Mouse (Mus musculus): ENCODE data around the gene Hoxb6. TPM values are rescaled to one million over a fixed set of nuclear protein-coding genes. Genes with fewer than 3 reads are reported as not detected.

Hoxb6 gene
- polyA plus RNA-seq, 1 experiment from 2014 or later, result 0.08 TPM

DNA sequence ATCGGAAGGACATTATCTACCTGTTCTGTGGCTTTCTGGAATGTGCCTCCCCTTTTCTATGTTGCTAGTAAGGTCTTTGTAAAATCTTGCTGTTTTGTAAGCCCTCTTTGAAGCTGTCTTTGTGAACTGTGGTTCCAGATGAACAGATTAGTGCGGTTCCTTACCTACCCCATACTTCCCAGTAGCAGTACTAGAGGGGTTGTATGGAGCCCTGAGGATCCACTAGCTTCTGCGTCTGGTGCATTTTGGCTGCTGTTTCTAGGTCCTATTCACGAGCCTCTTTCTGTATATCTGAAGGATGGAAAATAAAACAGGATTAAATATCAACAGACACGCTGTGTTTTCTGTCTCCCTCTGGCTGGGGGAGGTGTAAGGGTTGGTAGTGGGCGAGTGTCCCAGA is 2.4 kb upstream of the Hoxb6 start:
- H3K4me1 ChIP-seq (ENCODE audit: control insufficient read depth, low read depth, low read length), result no peaks in the 10 kb centered on the region
- peaks cover 99% of the 10 kb centered on the region for H3K27me3 ChIP-seq (ENCODE audit: control insufficient read depth, insufficient read depth, low read depth, low read length)
- WGBS (ENCODE audit: insufficient replicate concordance), result 35% methylated on average over 6 of the region's 6 CpGs

DNA sequence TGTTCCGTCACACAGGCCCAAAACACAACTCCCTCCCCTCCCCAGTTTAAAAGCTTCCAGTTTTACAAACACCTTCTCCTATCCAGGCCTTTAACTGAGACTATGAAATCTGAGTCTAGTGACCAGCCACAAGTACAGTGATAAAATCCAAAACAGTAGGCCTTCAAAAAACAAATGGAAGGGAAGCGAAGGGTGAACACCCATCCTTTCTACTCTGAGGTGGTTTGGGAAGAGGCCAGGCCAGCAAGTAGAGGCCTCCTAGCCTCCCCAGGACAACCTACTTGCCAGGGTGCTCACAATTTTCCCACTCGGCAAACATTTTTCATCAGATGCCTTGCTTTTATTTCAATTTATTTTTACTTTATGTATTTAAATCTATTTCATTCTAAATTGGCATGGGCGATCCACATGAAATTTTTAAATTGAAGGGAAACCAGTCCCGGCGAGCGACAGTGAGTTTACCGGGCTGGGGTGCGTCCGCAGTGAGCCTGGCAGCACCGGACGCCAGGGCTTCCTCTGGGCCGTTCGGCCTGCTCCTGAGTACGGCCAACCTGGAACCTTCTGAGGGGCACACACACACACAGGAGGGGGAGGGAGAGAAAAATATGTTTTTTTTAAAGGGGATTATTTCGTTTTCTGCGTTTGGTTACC is 1.4 kb upstream of the Hoxb6 start:
- Histone ChIP-seq H3K9me3 (replicated peaks; ENCODE audit: control insufficient read depth, low read length) (no peaks in the 10 kb centered on the region), H3K27ac (ENCODE audit: low read length) (no peak overlapping the region), H3K36me3 (ENCODE audit: control insufficient read depth, insufficient read depth) (no peaks in the 10 kb centered on the region), H3K4me3 (ENCODE audit: low read depth, low read length) (no peak overlapping the region), H3K4me2 (ENCODE audit: low read depth, low read length) (no peak overlapping the region), H3K9ac (ENCODE audit: low read depth, low read length) (no peak overlapping the region), H3K27me3 (ENCODE audit: control insufficient read depth, insufficient read depth, low read depth, low read length) (peaks cover 99% of the 10 kb centered on the region), H3K4me1 (ENCODE audit: control insufficient read depth, low read depth, low read length) (no peaks in the 10 kb centered on the region)
- 31% methylated on average over 17 of the region's 17 CpGs for WGBS (ENCODE audit: insufficient replicate concordance)
- no peak for ATAC-seq (ENCODE audit: low read depth)

More for the DNA sequence above, 2.4 kb upstream of the Hoxb6 start:
- H3K27ac ChIP-seq (ENCODE audit: low read length), result no peak overlapping the region
- no peaks in the 10 kb centered on the region for H3K9me3 ChIP-seq (replicated peaks; ENCODE audit: control insufficient read depth, low read length)
- no peak overlapping the region for H3K4me3 ChIP-seq (ENCODE audit: low read depth, low read length)
- no peak for ATAC-seq (ENCODE audit: low read depth)
- no peak overlapping the region for H3K4me2 ChIP-seq (ENCODE audit: low read depth, low read length)
- no peak overlapping the region for H3K9ac ChIP-seq (ENCODE audit: low read depth, low read length)
- no peaks in the 10 kb centered on the region for H3K36me3 ChIP-seq (ENCODE audit: control insufficient read depth, insufficient read depth)

DNA sequence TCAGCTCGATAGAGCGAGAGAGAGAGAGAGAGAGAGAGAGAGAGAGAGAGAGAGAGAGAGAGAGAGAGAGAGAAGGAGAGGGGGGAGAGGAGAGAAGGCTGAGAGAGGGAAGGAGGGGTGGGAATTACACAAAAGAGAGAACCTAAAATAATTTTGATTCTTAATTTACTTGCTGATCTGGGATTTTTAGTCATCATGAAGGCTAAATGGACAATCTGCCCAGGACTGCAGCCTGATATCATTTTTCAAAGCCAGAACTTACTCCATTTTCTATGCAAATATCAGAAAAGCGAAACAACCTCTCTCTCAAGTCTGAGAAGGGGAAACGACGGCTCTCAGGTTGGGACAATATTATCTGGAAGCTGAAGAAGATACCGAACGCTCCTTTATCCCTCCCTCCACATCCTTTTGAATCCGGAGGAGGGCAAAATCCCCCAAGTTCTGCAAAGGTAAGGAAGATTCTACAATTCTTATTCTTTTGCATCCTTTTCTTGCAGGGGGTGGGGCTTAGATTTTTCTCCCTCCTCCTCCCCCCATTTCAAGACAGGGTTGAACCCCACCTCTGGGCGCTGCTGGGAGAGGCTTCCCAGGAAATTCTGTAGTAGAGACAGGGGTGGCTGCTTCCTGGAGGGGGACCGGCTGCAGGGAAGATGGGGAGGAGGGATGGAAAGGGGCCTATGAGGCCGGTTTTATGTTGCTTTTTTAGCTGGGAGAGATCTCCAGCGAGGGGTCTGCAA is 457 bp downstream of the Hoxb6 start:
- H3K9me3 ChIP-seq (replicated peaks; ENCODE audit: control insufficient read depth, low read length), result no peaks in the 10 kb centered on the region
- H3K36me3 ChIP-seq (ENCODE audit: control insufficient read depth, insufficient read depth), result no peaks in the 10 kb centered on the region
- no peak overlapping the region for H3K27ac ChIP-seq (ENCODE audit: low read length)
- no peak overlapping the region for H3K9ac ChIP-seq (ENCODE audit: low read depth, low read length)
- ATAC-seq (ENCODE audit: low read depth), result no peak
- H3K4me1 ChIP-seq (ENCODE audit: control insufficient read depth, low read depth, low read length), result no peaks in the 10 kb centered on the region
- H3K4me3 ChIP-seq (ENCODE audit: low read depth, low read length), result no peak overlapping the region
- peaks cover 99% of the 10 kb centered on the region for H3K27me3 ChIP-seq (ENCODE audit: control insufficient read depth, insufficient read depth, low read depth, low read length)
- under 1% methylated on average over 12 of the region's 12 CpGs for WGBS (ENCODE audit: insufficient replicate concordance)
- no peak overlapping the region for H3K4me2 ChIP-seq (ENCODE audit: low read depth, low read length)

DNA sequence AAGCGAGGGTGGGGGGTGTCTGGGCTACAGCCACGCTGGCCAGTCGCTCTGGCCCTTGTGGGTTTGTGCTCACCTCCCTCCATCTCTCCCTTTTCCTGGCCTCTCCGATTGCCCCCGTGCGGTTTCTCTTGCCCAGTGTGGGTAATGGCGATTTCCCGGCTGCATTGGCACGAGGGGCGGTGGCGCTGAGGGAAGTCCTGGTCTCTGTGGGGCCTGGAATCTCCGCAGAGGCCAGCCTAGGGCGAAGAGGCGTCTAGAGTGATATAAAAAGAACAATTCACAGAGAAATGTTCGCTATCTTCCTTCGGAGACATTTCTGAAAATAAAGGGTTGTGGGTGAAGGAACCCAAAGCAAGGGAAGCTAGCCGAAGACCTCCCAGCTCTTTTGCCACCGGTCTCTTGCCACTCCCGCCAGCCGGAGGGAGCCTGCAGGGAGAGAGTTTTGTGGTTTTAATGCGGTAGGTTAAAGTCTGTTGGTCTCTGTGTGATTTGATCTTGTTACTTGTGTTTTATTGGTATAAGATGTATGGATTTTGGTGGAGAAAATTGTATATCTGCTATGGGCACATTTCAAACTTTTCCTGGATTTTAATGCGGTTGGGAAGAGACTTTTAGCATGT is 1.1 kb downstream of the Hoxb6 start:
- Histone ChIP-seq H3K4me3 (ENCODE audit: low read depth, low read length) (no peak overlapping the region), H3K27ac (ENCODE audit: low read length) (no peak overlapping the region), H3K9ac (ENCODE audit: low read depth, low read length) (no peak overlapping the region), H3K27me3 (ENCODE audit: control insufficient read depth, insufficient read depth, low read depth, low read length) (peaks cover 99% of the 10 kb centered on the region), H3K36me3 (ENCODE audit: control insufficient read depth, insufficient read depth) (no peaks in the 10 kb centered on the region), H3K4me2 (ENCODE audit: low read depth, low read length) (no peak overlapping the region), H3K9me3 (replicated peaks; ENCODE audit: control insufficient read depth, low read length) (no peaks in the 10 kb centered on the region), H3K4me1 (ENCODE audit: control insufficient read depth, low read depth, low read length) (no peaks in the 10 kb centered on the region)
- ATAC-seq (ENCODE audit: low read depth), result no peak
- 1% methylated on average over 22 of the region's 22 CpGs for WGBS (ENCODE audit: insufficient replicate concordance)

DNA sequence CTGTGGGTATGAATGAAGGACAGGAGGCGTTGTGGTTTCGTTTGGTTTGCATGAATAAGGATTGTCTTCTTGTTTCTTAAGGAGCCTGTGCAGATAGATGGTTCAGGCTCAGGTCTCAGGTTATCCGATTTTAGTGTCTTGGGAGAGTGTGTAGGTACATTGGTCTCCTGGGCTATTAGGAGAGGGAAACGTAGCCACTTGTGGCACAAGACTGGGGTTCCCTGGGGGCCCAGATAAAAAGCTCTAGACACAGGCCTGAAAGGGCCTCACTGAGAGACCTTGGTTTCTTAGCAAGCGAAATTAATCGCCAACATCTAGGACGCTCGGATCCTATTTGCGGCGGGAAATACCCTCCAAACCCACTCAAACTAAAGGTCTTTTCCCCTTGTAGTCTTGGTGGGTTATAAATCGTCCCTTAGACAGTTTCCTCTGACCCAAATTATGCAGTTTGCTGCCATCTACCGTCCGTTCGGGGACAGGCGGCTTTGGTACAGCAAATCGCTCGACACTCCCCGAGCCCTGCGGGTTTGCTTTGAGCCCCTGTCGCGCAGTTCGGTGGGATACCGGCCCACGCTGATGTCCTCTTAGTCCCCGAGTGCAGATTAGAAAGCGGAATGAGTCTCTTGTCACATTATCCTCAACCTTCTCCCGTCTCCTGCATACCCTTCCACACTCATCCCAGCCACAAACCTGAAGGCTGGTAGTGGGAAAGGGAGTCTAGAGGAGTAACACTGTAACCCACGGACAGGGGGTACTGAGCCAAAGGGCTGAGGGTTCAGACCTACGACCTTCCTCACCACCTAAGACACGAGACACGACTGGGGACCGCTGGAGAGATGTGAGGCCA is 2.2 kb downstream of the Hoxb6 start:
- peaks cover 99% of the 10 kb centered on the region for H3K27me3 ChIP-seq (ENCODE audit: control insufficient read depth, insufficient read depth, low read depth, low read length)
- no peaks in the 10 kb centered on the region for H3K4me1 ChIP-seq (ENCODE audit: control insufficient read depth, low read depth, low read length)
- H3K9me3 ChIP-seq (replicated peaks; ENCODE audit: control insufficient read depth, low read length), result no peaks in the 10 kb centered on the region
- ATAC-seq (ENCODE audit: low read depth), result no peak
- no peak overlapping the region for H3K4me2 ChIP-seq (ENCODE audit: low read depth, low read length)
- H3K4me3 ChIP-seq (ENCODE audit: low read depth, low read length), result no peak overlapping the region
- H3K27ac ChIP-seq (ENCODE audit: low read length), result no peak overlapping the region
- no peak overlapping the region for H3K9ac ChIP-seq (ENCODE audit: low read depth, low read length)
- 1% methylated on average over 32 of the region's 32 CpGs for WGBS (ENCODE audit: insufficient replicate concordance)
- no peaks in the 10 kb centered on the region for H3K36me3 ChIP-seq (ENCODE audit: control insufficient read depth, insufficient read depth)

DNA sequence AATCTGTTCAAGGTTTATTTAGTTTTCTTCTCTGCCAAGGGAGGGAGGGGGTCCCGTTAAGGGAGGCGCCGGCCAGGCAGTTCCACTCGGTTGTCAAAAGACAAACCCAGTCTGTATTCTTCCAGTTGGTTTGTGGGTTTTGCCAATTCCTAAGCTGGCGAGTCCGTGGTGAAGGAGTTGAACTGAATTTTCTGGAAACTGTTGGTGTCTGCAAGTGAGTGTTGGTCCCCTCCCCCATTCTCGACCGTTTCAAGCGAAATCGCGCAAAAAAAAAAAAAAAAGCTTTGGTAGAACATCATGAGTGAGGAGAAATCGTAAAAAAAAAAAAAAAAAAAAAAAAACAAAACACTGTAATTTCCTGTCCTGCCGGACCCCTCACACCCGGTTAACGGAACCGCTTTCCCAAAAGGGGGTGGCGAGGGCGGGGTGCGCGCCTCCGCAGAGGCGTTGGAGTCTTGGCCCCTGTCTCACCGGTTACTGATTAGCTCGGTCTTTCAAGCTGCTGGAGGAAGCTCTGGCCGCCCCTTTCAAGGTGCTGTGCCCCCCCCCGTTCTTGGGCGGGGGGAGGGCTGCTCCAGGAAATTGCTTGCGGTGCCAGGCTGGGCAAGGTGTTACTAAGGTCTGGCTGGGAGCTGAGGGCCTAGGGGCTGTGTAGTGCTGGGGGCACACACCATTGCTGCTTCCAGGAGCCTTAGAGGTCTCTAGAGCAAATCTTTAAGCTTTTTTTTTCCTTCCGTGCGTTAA is 3.0 kb downstream of the Hoxb6 start:
- Histone ChIP-seq H3K4me1 (ENCODE audit: control insufficient read depth, low read depth, low read length) (no peaks in the 10 kb centered on the region), H3K4me3 (ENCODE audit: low read depth, low read length) (no peak overlapping the region), H3K4me2 (ENCODE audit: low read depth, low read length) (no peak overlapping the region), H3K27ac (ENCODE audit: low read length) (no peak overlapping the region), H3K9ac (ENCODE audit: low read depth, low read length) (no peak overlapping the region), H3K27me3 (ENCODE audit: control insufficient read depth, insufficient read depth, low read depth, low read length) (peaks cover 99% of the 10 kb centered on the region), H3K9me3 (replicated peaks; ENCODE audit: control insufficient read depth, low read length) (no peaks in the 10 kb centered on the region), H3K36me3 (ENCODE audit: control insufficient read depth, insufficient read depth) (no peaks in the 10 kb centered on the region)
- under 1% methylated on average over 30 of the region's 30 CpGs for WGBS (ENCODE audit: insufficient replicate concordance)
- no peak for ATAC-seq (ENCODE audit: low read depth)

DNA sequence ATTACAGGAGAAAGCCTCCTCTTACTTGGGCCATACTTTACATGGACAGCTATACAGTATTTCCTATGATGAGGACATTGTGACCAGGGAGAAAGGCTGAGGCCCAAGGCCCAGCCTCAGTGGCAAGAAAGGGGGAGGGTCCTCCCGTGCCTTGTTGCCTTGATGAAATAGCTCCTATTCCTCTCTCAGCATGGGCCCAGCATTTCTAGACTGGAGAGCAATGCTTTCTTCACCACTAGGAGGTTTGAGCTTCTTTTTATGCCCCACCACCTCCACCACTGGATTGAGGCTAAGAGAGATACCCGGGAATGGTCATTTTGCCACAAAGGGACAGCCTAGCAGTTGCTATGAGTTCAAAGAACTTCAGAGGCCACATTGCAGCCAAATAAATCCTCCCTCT is 4.7 kb downstream of the Hoxb6 start:
- Histone ChIP-seq H3K4me1 (ENCODE audit: control insufficient read depth, low read depth, low read length) (no peaks in the 10 kb centered on the region), H3K9ac (ENCODE audit: low read depth, low read length) (no peak overlapping the region), H3K4me2 (ENCODE audit: low read depth, low read length) (no peak overlapping the region), H3K9me3 (replicated peaks; ENCODE audit: control insufficient read depth, low read length) (no peaks in the 10 kb centered on the region), H3K27ac (ENCODE audit: low read length) (no peak overlapping the region), H3K4me3 (ENCODE audit: low read depth, low read length) (no peak overlapping the region), H3K27me3 (ENCODE audit: control insufficient read depth, insufficient read depth, low read depth, low read length) (peaks cover 100% of the 10 kb centered on the region), H3K36me3 (ENCODE audit: control insufficient read depth, insufficient read depth) (no peaks in the 10 kb centered on the region)
- no peak for ATAC-seq (ENCODE audit: low read depth)
- WGBS (ENCODE audit: insufficient replicate concordance), result 25% methylated on average over 2 of the region's 2 CpGs

DNA sequence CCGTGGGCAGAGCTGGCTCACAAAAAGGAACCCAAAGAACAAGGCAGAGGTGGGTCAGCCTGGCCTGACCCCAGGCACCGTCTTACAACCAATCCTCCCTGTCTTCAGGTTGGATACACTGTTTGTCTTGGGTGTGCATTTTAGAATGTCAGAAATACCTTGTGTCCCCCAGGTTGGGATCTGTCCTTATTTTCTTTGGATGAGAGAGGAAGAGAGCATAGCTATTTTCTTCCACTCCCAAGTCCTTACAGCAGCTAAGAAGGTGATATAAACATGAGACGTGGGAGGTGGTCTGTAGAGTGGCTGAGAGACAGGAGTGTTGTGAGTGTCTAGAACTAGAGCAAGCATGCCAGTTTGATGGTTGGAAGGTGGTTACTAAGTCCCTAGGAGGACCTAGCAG is 5.2 kb downstream of the Hoxb6 start:
- ATAC-seq (ENCODE audit: low read depth), result no peak
- Histone ChIP-seq H3K9ac (ENCODE audit: low read depth, low read length) (no peak overlapping the region), H3K36me3 (ENCODE audit: control insufficient read depth, insufficient read depth) (no peaks in the 10 kb centered on the region), H3K27ac (ENCODE audit: low read length) (no peak overlapping the region), H3K27me3 (ENCODE audit: control insufficient read depth, insufficient read depth, low read depth, low read length) (peaks cover 100% of the 10 kb centered on the region), H3K4me1 (ENCODE audit: control insufficient read depth, low read depth, low read length) (no peaks in the 10 kb centered on the region), H3K9me3 (replicated peaks; ENCODE audit: control insufficient read depth, low read length) (no peaks in the 10 kb centered on the region), H3K4me2 (ENCODE audit: low read depth, low read length) (no peak overlapping the region), H3K4me3 (ENCODE audit: low read depth, low read length) (no peak overlapping the region)
- 22% methylated on average over 3 of the region's 3 CpGs for WGBS (ENCODE audit: insufficient replicate concordance)

All from liver, embryonic 16.5 days (tissue).